8 mouse cellular contexts compared by ENCODE assay signal in genomic region chr7:6777107-6777506, GRCm38 (mm10). TPM values are rescaled to one million over a fixed set of nuclear protein-coding genes. Genes with fewer than 3 reads are reported as not detected.
DNase-seq lines count a peak whose midpoint lies in the region; ATAC-seq and TF ChIP-seq lines count a peak whose summit lies in the region.

No protein-coding gene starts in this region.

- in situ Hi-C loops in Patski (cut with MboI; ENCODE audit: low pct_unique_long_range_greater_than_20kb) = loop anchor here (5.0 to 10.0 kb wide), 2 partner anchors 80 to 138 kb away; partner anchors contain the start of gene Zim1

- H3K27ac ChIP-seq in hindbrain, embryonic 15.5 days (replicated peaks) = no peak overlapping the region
- H3K27ac ChIP-seq in lung, embryonic 16.5 days (ENCODE audit: low read length) = peak overlapping the region; percentile 83

- no peaks in the 10 kb centered on the region for H3K36me3 ChIP-seq in hindbrain, embryonic 15.5 days
- no peaks in the 10 kb centered on the region for H3K36me3 ChIP-seq in lung, embryonic 16.5 days (ENCODE audit: control insufficient read depth, insufficient read depth, low read length)

- WGBS in hindbrain, embryonic 15.5 days = 50% methylated on average over 2 of the region's 2 CpGs
- 13% methylated on average over 2 of the region's 2 CpGs for WGBS in lung, embryonic 16.5 days

- H3K9ac ChIP-seq in hindbrain, embryonic 15.5 days = no peak overlapping the region
- no peak overlapping the region; the same call in 1 of the 2 replicates for H3K9ac ChIP-seq in lung, embryonic 16.5 days (ENCODE audit: low read length)

- ATAC-seq in Patski = peak; percentile 23
- peak; percentile 46; the same call in 1 of the 2 replicates for ATAC-seq in hindbrain, embryonic 15.5 days (ENCODE audit: low FRiP score, low read depth)
- ATAC-seq in lung, embryonic 16.5 days (ENCODE audit: low read depth) = peak; percentile 83
- ATAC-seq in frontal cortex, adult (ENCODE audit: low TSS enrichment) = no peak

- no peaks in the 10 kb centered on the region for H3K9me3 ChIP-seq in hindbrain, embryonic 15.5 days
- H3K9me3 ChIP-seq in lung, embryonic 16.5 days (ENCODE audit: control insufficient read depth, low read length) = no peaks in the 10 kb centered on the region

- intact Hi-C loops in gastrocnemius, postnatal 14 days (cut with DNase I; ENCODE audit: low total_unique reads) = no loop called here

- TF ChIP-seq CTCF in Patski (IDR thresholded peaks at IDR 0.05) = no peak

- no peak overlapping the region for H3K4me2 ChIP-seq in hindbrain, embryonic 15.5 days
- no peak overlapping the region for H3K4me2 ChIP-seq in lung, embryonic 16.5 days (ENCODE audit: low read depth, low read length)

- H3K4me1 ChIP-seq in hindbrain, embryonic 15.5 days (replicated peaks) = peaks cover 12% of the 10 kb centered on the region
- H3K4me1 ChIP-seq in lung, embryonic 16.5 days (replicated peaks; ENCODE audit: control insufficient read depth, insufficient read depth, low read length) = peaks cover 36% of the 10 kb centered on the region

- no peaks in the 10 kb centered on the region for H3K27me3 ChIP-seq in Patski
- no peaks in the 10 kb centered on the region for H3K27me3 ChIP-seq in hindbrain, embryonic 15.5 days
- no peaks in the 10 kb centered on the region for H3K27me3 ChIP-seq in lung, embryonic 16.5 days (ENCODE audit: control insufficient read depth, insufficient read depth, low read depth, low read length)

- POLR2A ChIA-PET in Patski (lab: Charles Lee) = interaction anchor here (1.5 kb wide), 1 partner anchor 15 kb away, joined by 3 read pairs; no protein-coding TSS in a partner anchor

- DNase-seq in gastrocnemius, postnatal 14 days = peak; percentile 50
- no peak for DNase-seq in gastrocnemius, postnatal 25 days
- DNase-seq in Patski (ENCODE audit: low read depth, low spot score) = no peak
- DNase-seq in adrenal gland, adult (ENCODE audit: inconsistent age in 2 of 2, low spot score in 1 of 2) = no peak
- DNase-seq in layer of hippocampus, adult 8-10 months (ENCODE audit: low spot score in 2 of 2) = no peak

- no peak overlapping the region for H3K4me3 ChIP-seq in hindbrain, embryonic 15.5 days
- no peak overlapping the region for H3K4me3 ChIP-seq in lung, embryonic 16.5 days (ENCODE audit: low read length)

- CTCF ChIA-PET in Patski (lab: Charles Lee) = interaction anchor here (1.0 to 2.6 kb wide), 5 partner anchors 20 to 118 kb away, joined by 3 to 9 read pairs (median 4); no protein-coding TSS in a partner anchor

RNA-seq across cellular contexts. Expression of gene Usp29, which starts 46.7 kb away (rescaled TPM):
- 1 to 10 TPM; 1.8 to 2.0 TPM for total RNA-seq in gastrocnemius, postnatal 14 days (2021)
- 1 to 10 TPM in 1 of 2 experiments, under 1 TPM in 1; 0.56 to 1.5 TPM for total RNA-seq in gastrocnemius, postnatal 25 days (2021)
- 4.3 TPM for polyA plus RNA-seq in Patski (2021)
- 28.3 and 30.2 TPM in 2 replicates for polyA plus RNA-seq in hindbrain, embryonic 15.5 days (2015; fragmentation: Nextera tagmentation; extraction: Ambion mirVana)
- polyA plus RNA-seq in lung, embryonic 16.5 days (2015; fragmentation: Nextera tagmentation; extraction: Ambion mirVana) = 3.5 and 5.1 TPM in 2 replicates
- 10 to 100 TPM; 27.6 to 36.3 (median 30.6) TPM for total RNA-seq in layer of hippocampus, adult 8-10 months (2022)

RNA-seq across cellular contexts. Expression of gene Peg3, which starts 46.9 kb away (rescaled TPM):
- total RNA-seq in gastrocnemius, postnatal 14 days (2021) = 10 to 100 TPM; 75.6 to 83.0 TPM
- 10 to 100 TPM; 22.2 to 34.2 TPM for total RNA-seq in gastrocnemius, postnatal 25 days (2021)
- 90.8 TPM for polyA plus RNA-seq in Patski (2021)
- 90.4 and 93.6 TPM in 2 replicates for polyA plus RNA-seq in hindbrain, embryonic 15.5 days (2015; fragmentation: Nextera tagmentation; extraction: Ambion mirVana)
- polyA plus RNA-seq in lung, embryonic 16.5 days (2015; fragmentation: Nextera tagmentation; extraction: Ambion mirVana) = 102 and 119 TPM in 2 replicates
- 100 to 1,000 TPM; 161 to 238 (median 189) TPM for total RNA-seq in layer of hippocampus, adult 8-10 months (2022)

Comparison
In these comparisons a context has a peak if more than half of its experiments do, and no peak if none do; other contexts are left out.
1. RNA of gene Usp29, which starts 46.7 kb away (total RNA-seq): 27.6 to 36.3 TPM in layer of hippocampus, adult 8-10 months; 1.8 to 2.0 TPM in gastrocnemius, postnatal 14 days and 0.56 to 1.5 TPM in gastrocnemius, postnatal 25 days; every median in the first group is over 4 times any median in the second.